Mouse (Mus musculus) embryonic fibroblast, embryonic 13.5 days (primary cell): ENCODE data around the gene Gcgr.
A peak's percentile ranks its signal among the peaks of the same experiment; 100 is the strongest.

ENCODE experiments used
- CTCF ChIP-seq: IDR thresholded peaks from 2 replicates; pipeline ENCODE4 v1.5.1; 2011; ENCODE audit warnings: mild to moderate bottlenecking, control low read depth, low read length, moderate library complexity, borderline replicate concordance; ENCODE audit not compliant: insufficient read depth
- POLR2A ChIP-seq: IDR thresholded peaks from 2 replicates; pipeline ENCODE4 v1.6.1; 2011; ENCODE audit warnings: low read depth, mild to moderate bottlenecking, control low read depth, low read length, moderate library complexity

GRCm38 (mm10) chr11:120579316-120580107 is 49.0 kb downstream of the Gcgr start:
- TF ChIP-seq CTCF (peak; percentile 46; the same call in 1 of the 2 replicates), POLR2A (peak; percentile 7; the same call in 1 of the 2 replicates)
